Mouse (Mus musculus) kidney, embryonic 16.5 days (tissue): ENCODE data around the gene B830017H08Rik. TPM values are rescaled to one million over a fixed set of nuclear protein-coding genes. Genes with fewer than 3 reads are reported as not detected.

Source experiments
- ATAC-seq: fragments of 200-750 bp; cut with Nextera tagmentation; 2 replicates; pipeline ENCODE4 v1.8.0; 2017; ENCODE audit warnings: moderate TSS enrichment; ENCODE audit not compliant: low FRiP score, low TSS enrichment
- H3K27ac ChIP-seq: fragments of 300-500 bp; sonication (generic); 2 replicates; pipeline ENCODE4 v1.5.1; 2014; ENCODE audit warnings: low read length
- H3K27me3 ChIP-seq: fragments of 300-500 bp; sonication (generic); 2 replicates; pipeline ENCODE4 v1.6.1; 2014; ENCODE audit warnings: low read length, control low read depth, mixed read lengths; ENCODE audit not compliant: insufficient read depth
- H3K36me3 ChIP-seq: fragments of 300-500 bp; sonication (generic); 2 replicates; pipeline ENCODE4 v1.6.1; 2014; ENCODE audit warnings: low read length, control low read depth, mixed read lengths; ENCODE audit not compliant: insufficient read depth
- H3K4me1 ChIP-seq: fragments of 300-500 bp; sonication (generic); 2 replicates; pipeline ENCODE4 v1.6.1; 2014; ENCODE audit warnings: low read length, control low read depth, mixed read lengths; ENCODE audit not compliant: insufficient read depth
- H3K4me2 ChIP-seq: fragments of 300-500 bp; sonication (generic); replicated peaks from 2 replicates; pipeline ENCODE4 v1.6.1; 2014; ENCODE audit warnings: low read depth, low read length
- H3K4me3 ChIP-seq: fragments of 300-500 bp; sonication (generic); 2 replicates; pipeline ENCODE4 v1.5.1; 2014; ENCODE audit warnings: mild to moderate bottlenecking, low read length
- H3K9ac ChIP-seq: fragments of 300-500 bp; sonication (generic); replicated peaks from 2 replicates; pipeline ENCODE4 v1.6.1; 2014; ENCODE audit warnings: low read length
- H3K9me3 ChIP-seq: fragments of 300-500 bp; sonication (generic); 2 replicates; pipeline ENCODE4 v1.6.1; 2016; ENCODE audit warnings: low read length, control low read depth
- WGBS: fragments of 180-500 bp; shearing (Covaris S2); extraction: QIAGEN DNeasy Blood & Tissue Kit; methylation state at CpG from one replicate; pipeline ENCODE4 v1.1.7; 2014; 5-methylcytosine and 5-hydroxymethylcytosine counted together
- polyA plus RNA-seq: library from polyadenylated mRNA; unstranded; fragments of >200 nt; fragmentation: Nextera tagmentation; extraction: Ambion mirVana; gene quantifications from 2 replicates; pipeline ENCODE4 v1.2.1, GENCODE M21; 2015

Gene B830017H08Rik
- polyA plus RNA-seq, 1 experiment from 2014 or later = 0.09 TPM

GRCm38 (mm10) chr16:17807192-17808009 is 25.5 kb upstream of the B830017H08Rik start:
- 0 out of 2 replicates have a peak, but pooled peaks cover 5% of the 10 kb centered on the region for H3K36me3 ChIP-seq
- ATAC-seq = peak; percentile 79
- H3K4me1 ChIP-seq = peaks cover 61% of the 10 kb centered on the region
- no peaks in the 10 kb centered on the region for H3K9me3 ChIP-seq
- peak overlapping the region; percentile 71 for H3K4me2 ChIP-seq
- H3K4me3 ChIP-seq = peak overlapping the region; percentile 45
- 8% methylated on average over 72 of the region's 73 CpGs for WGBS
- H3K27ac ChIP-seq = 0 out of 2 replicates have a peak overlapping the region, but pooled peaks have one; percentile 40
- H3K9ac ChIP-seq = peak overlapping the region; percentile 53
- H3K27me3 ChIP-seq = peaks cover 46% of the 10 kb centered on the region

GRCm38 (mm10) chr16:17809125-17809524 is 23.8 kb upstream of the B830017H08Rik start:
- no peak overlapping the region for H3K4me2 ChIP-seq

GRCm38 (mm10) chr16:17809711-17810110 is 23.2 kb upstream of the B830017H08Rik start:
- no peak for ATAC-seq
- H3K4me2 ChIP-seq = no peak overlapping the region
- H3K27ac ChIP-seq = peak overlapping the region; percentile 8; the same call in 1 of the 2 replicates
- no peaks in the 10 kb centered on the region for H3K36me3 ChIP-seq
- WGBS = 26% methylated on average over 7 of the region's 7 CpGs
- peaks cover 39% of the 10 kb centered on the region for H3K4me1 ChIP-seq
- H3K9me3 ChIP-seq = no peaks in the 10 kb centered on the region
- peaks cover 31% of the 10 kb centered on the region for H3K27me3 ChIP-seq
- H3K9ac ChIP-seq = no peak overlapping the region
- no peak overlapping the region for H3K4me3 ChIP-seq

More at GRCm38 (mm10) chr16:17809125-17809524, 23.8 kb upstream of the B830017H08Rik start:
- Histone ChIP-seq H3K4me1 (peaks cover 45% of the 10 kb centered on the region), H3K4me3 (no peak overlapping the region), H3K9me3 (no peaks in the 10 kb centered on the region), H3K27ac (peak overlapping the region; percentile 8; the same call in 1 of the 2 replicates), H3K27me3 (peaks cover 32% of the 10 kb centered on the region), H3K9ac (no peak overlapping the region), H3K36me3 (no peaks in the 10 kb centered on the region)
- no peak for ATAC-seq
- WGBS = 87% methylated on average over 4 of the region's 4 CpGs

GRCm38 (mm10) chr16:17812120-17812519 is 20.8 kb upstream of the B830017H08Rik start:
- no peak for ATAC-seq
- no peak overlapping the region for H3K4me3 ChIP-seq
- no peak overlapping the region for H3K4me2 ChIP-seq
- H3K27ac ChIP-seq = no peak overlapping the region
- H3K4me1 ChIP-seq = peaks cover 27% of the 10 kb centered on the region
- 6% methylated on average over 5 of the region's 5 CpGs for WGBS
- no peaks in the 10 kb centered on the region for H3K9me3 ChIP-seq
- H3K9ac ChIP-seq = no peak overlapping the region
- H3K27me3 ChIP-seq = peaks cover 23% of the 10 kb centered on the region
- no peaks in the 10 kb centered on the region for H3K36me3 ChIP-seq

GRCm38 (mm10) chr16:17813173-17813572 is 19.7 kb upstream of the B830017H08Rik start:
- Histone ChIP-seq H3K4me1 (peaks cover 18% of the 10 kb centered on the region), H3K27ac (no peak overlapping the region), H3K4me2 (no peak overlapping the region), H3K9me3 (no peaks in the 10 kb centered on the region), H3K27me3 (peaks cover 23% of the 10 kb centered on the region), H3K9ac (no peak overlapping the region), H3K36me3 (no peaks in the 10 kb centered on the region), H3K4me3 (no peak overlapping the region)
- no peak for ATAC-seq
- WGBS = 40% methylated on average over 4 of the region's 4 CpGs

- Histone ChIP-seq H3K4me1 (peaks cover 10% of the 10 kb centered on the region), H3K9me3 (no peaks in the 10 kb centered on the region), H3K27ac (no peak overlapping the region), H3K9ac (peak overlapping the region; percentile 77), H3K27me3 (peaks cover 23% of the 10 kb centered on the region), H3K4me2 (peak overlapping the region; percentile 82), H3K4me3 (peak overlapping the region; percentile 56), H3K36me3 (no peaks in the 10 kb centered on the region)
- 2% methylated on average over 63 of the region's 63 CpGs for WGBS
- ATAC-seq = peak; percentile 82
Observed at GRCm38 (mm10) chr16:17815411-17816402, 17.2 kb upstream of the B830017H08Rik start.

GRCm38 (mm10) chr16:17816528-17816927 is 16.4 kb upstream of the B830017H08Rik start:
- H3K4me3 ChIP-seq = no peak overlapping the region
- H3K27ac ChIP-seq = no peak overlapping the region
- no peak overlapping the region for H3K4me2 ChIP-seq
- H3K27me3 ChIP-seq = peaks cover 26% of the 10 kb centered on the region
- H3K4me1 ChIP-seq = peaks cover 10% of the 10 kb centered on the region
- no peak overlapping the region for H3K9ac ChIP-seq
- no peaks in the 10 kb centered on the region for H3K9me3 ChIP-seq
- WGBS = 85% methylated on average over 8 of the region's 8 CpGs
- H3K36me3 ChIP-seq = no peaks in the 10 kb centered on the region
- no peak for ATAC-seq

- ATAC-seq = no peak
- WGBS = 65% methylated on average over 2 of the region's 2 CpGs
- Histone ChIP-seq H3K4me3 (no peak overlapping the region), H3K27ac (no peak overlapping the region), H3K4me2 (no peak overlapping the region), H3K9ac (no peak overlapping the region), H3K4me1 (no peaks in the 10 kb centered on the region), H3K9me3 (no peaks in the 10 kb centered on the region), H3K36me3 (no peaks in the 10 kb centered on the region), H3K27me3 (peaks cover 23% of the 10 kb centered on the region)
Observed at GRCm38 (mm10) chr16:17826500-17826899, 6.4 kb upstream of the B830017H08Rik start.

GRCm38 (mm10) chr16:17828229-17828628 is 4.7 kb upstream of the B830017H08Rik start:
- no peak overlapping the region for H3K4me2 ChIP-seq
- 87% methylated on average over 2 of the region's 2 CpGs for WGBS
- H3K36me3 ChIP-seq = no peaks in the 10 kb centered on the region
- H3K27me3 ChIP-seq = peaks cover 37% of the 10 kb centered on the region
- no peaks in the 10 kb centered on the region for H3K9me3 ChIP-seq
- no peak for ATAC-seq
- no peak overlapping the region for H3K4me3 ChIP-seq
- H3K27ac ChIP-seq = no peak overlapping the region
- no peak overlapping the region for H3K9ac ChIP-seq
- H3K4me1 ChIP-seq = peaks cover 3% of the 10 kb centered on the region
